In genomic region chr8:120146051-120146450, GRCm38 (mm10) we compare ENCODE assay signal across 25 mouse cellular contexts. TPM values are rescaled to one million over a fixed set of nuclear protein-coding genes. Genes with fewer than 3 reads are reported as not detected.
A peak's percentile ranks its signal among the peaks of the same experiment; 100 is the strongest.
DNase-seq lines count a peak whose midpoint lies in the region; ATAC-seq and TF ChIP-seq lines count a peak whose summit lies in the region.
"Had no signal": no experiment of that assay in that cellular context is flagged by ENCODE, and none has a peak within 500 bp of the region (broad histone marks: within the 10 kb centered on the region; RNA-seq: fewer than 3 reads in every experiment).

No protein-coding gene starts in this region.

- TF ChIP-seq EP300 in lung, postnatal 0 days (IDR thresholded peaks at IDR 0.05), result no peak
- no peak for TF ChIP-seq EP300 in MEL (IDR thresholded peaks at IDR 0.05; ENCODE audit: low read depth in 1 of 2, low read length in 2 of 2)

- TF ChIP-seq RAD21 in MEL (IDR thresholded peaks at IDR 0.05; ENCODE audit: low read depth, low read length), result no peak

- peaks cover 6% of the 10 kb centered on the region; the same call in 1 of the 2 replicates for H3K4me1 ChIP-seq in lung, postnatal 0 days (ENCODE audit: insufficient read depth, low read depth, low read length)
- H3K4me1 ChIP-seq in MEL (ENCODE audit: control insufficient read depth in 1 of 2, insufficient read depth in 2 of 2, low read length in 2 of 2), result no peaks in the 10 kb centered on the region
- H3K4me1 ChIP-seq: embryonic facial prominence, embryonic 13.5 days had no signal

- no peaks in the 10 kb centered on the region for H3K36me3 ChIP-seq in lung, postnatal 0 days (ENCODE audit: insufficient read depth, low read length)
- H3K36me3 ChIP-seq in MEL (ENCODE audit: control insufficient read depth in 1 of 2, insufficient read depth in 2 of 2, low read length in 2 of 2), result no peaks in the 10 kb centered on the region
- H3K36me3 ChIP-seq: embryonic facial prominence, embryonic 13.5 days; embryonic facial prominence, embryonic 15.5 days; forebrain, embryonic 10.5 days; forebrain, embryonic 12.5 days; G1E had no signal

- no peak for DNase-seq in lung, postnatal 0 days (ENCODE audit: low spot score)
- DNase-seq in lung, adult 18-20 months, result no peak
- DNase-seq in MEL (ENCODE audit: low read depth, low spot score) (peak; percentile 12), ZHBTc4 (ENCODE audit: low read depth, low spot score) (peak; percentile 52)
- no peak for DNase-seq in gastrocnemius, adult 18-20 months (ENCODE audit: low spot score)
- no peak for DNase-seq in spleen, postnatal 10 days (ENCODE audit: low spot score in 2 of 2)
- DNase-seq: adrenal gland, adult 2 months; adrenal gland, postnatal 10 days; adrenal gland, postnatal 25 days; cerebellum, adult 11 months; cerebellum, adult 18-20 months; cerebellum, adult 8-10 months; cerebellum, adult 9-11 months; cerebellum, postnatal 36 days; embryo, embryonic 11 days had no signal

- no peaks in the 10 kb centered on the region for H3K9me3 ChIP-seq in lung, postnatal 0 days (ENCODE audit: low read length)
- no peaks in the 10 kb centered on the region for H3K9me3 ChIP-seq in MEL (replicated peaks; ENCODE audit: insufficient read depth, low read length)
- H3K9me3 ChIP-seq: embryonic facial prominence, embryonic 13.5 days; embryonic facial prominence, embryonic 15.5 days; forebrain, embryonic 10.5 days; forebrain, embryonic 12.5 days; G1E had no signal

- WGBS in lung, postnatal 0 days, result 65% methylated on average over 1 of the region's 1 CpGs

- TF ChIP-seq POLR2A in MEL (IDR thresholded peaks at IDR 0.05; ENCODE audit: control insufficient read depth in 1 of 2, insufficient read depth in 1 of 2, low read depth in 1 of 2, low read length in 2 of 2, poor library complexity in 1 of 2), result no peak

- H3K27me3 ChIP-seq in lung, postnatal 0 days (replicated peaks; ENCODE audit: insufficient read depth, low read length), result no peaks in the 10 kb centered on the region
- no peaks in the 10 kb centered on the region for H3K27me3 ChIP-seq in MEL (ENCODE audit: control insufficient read depth in 1 of 2, insufficient read depth in 2 of 2, low read length in 2 of 2)
- H3K27me3 ChIP-seq: embryonic facial prominence, embryonic 13.5 days; embryonic facial prominence, embryonic 15.5 days; forebrain, embryonic 12.5 days had no signal

- no peak overlapping the region for H3K9ac ChIP-seq in lung, postnatal 0 days (replicated peaks; ENCODE audit: low read depth)
- H3K9ac ChIP-seq in MEL (ENCODE audit: control insufficient read depth, low read depth, low read length, poor library complexity, severe bottlenecking), result no peak overlapping the region
- H3K9ac ChIP-seq: embryonic facial prominence, embryonic 13.5 days; embryonic facial prominence, embryonic 15.5 days; forebrain, embryonic 12.5 days had no signal

- H3K79me2 ChIP-seq in MEL (ENCODE audit: control insufficient read depth, insufficient read depth, low read length, poor library complexity), result no peaks in the 10 kb centered on the region

- no peak overlapping the region for H3K4me2 ChIP-seq in lung, postnatal 0 days (replicated peaks; ENCODE audit: low read depth, low read length)
- H3K4me2 ChIP-seq: embryonic facial prominence, embryonic 13.5 days; embryonic facial prominence, embryonic 15.5 days; forebrain, embryonic 12.5 days had no signal

- TF ChIP-seq CTCF in lung, postnatal 0 days (IDR thresholded peaks at IDR 0.05), result no peak
- no peak for TF ChIP-seq CTCF in MEL (IDR thresholded peaks at IDR 0.05 in 2 of 3, conservative IDR thresholded peaks at IDR 0.05 in 1 of 3; ENCODE audit: control insufficient read depth in 1 of 3, insufficient read depth in 1 of 3, low read depth in 2 of 3, low read length in 3 of 3, poor library complexity in 1 of 3, severe bottlenecking in 1 of 3)

- no peak overlapping the region for H3K4me3 ChIP-seq in lung, postnatal 0 days (ENCODE audit: low read depth, low read length)
- H3K4me3 ChIP-seq in MEL (ENCODE audit: control insufficient read depth in 1 of 2, insufficient read depth in 1 of 2, low read depth in 2 of 2, low read length in 2 of 2), result no peak overlapping the region
- H3K4me3 ChIP-seq: embryonic facial prominence, embryonic 13.5 days; embryonic facial prominence, embryonic 15.5 days; erythroblast, embryonic 14.5 days; forebrain, embryonic 10.5 days; forebrain, embryonic 12.5 days had no signal

- ATAC-seq in lung, postnatal 0 days, result no peak
- ATAC-seq: forebrain, embryonic 14.5 days; forebrain, embryonic 16.5 days had no signal

- 0 out of 2 replicates have a peak overlapping the region, but pooled peaks have one; percentile 59 for H3K27ac ChIP-seq in lung, postnatal 0 days (ENCODE audit: low read length)
- H3K27ac ChIP-seq in MEL (ENCODE audit: control insufficient read depth, low read depth, low read length), result no peak overlapping the region
- H3K27ac ChIP-seq: embryonic facial prominence, embryonic 13.5 days; embryonic facial prominence, embryonic 15.5 days had no signal

TF ChIP-seq in MEL, 35 proteins besides CTCF, POLR2A, EP300 and RAD21:
- TF ChIP-seq SIN3A (IDR thresholded peaks at IDR 0.05; ENCODE audit: low read length) (no peak), POLR2AphosphoS5 (IDR thresholded peaks at IDR 0.05; ENCODE audit: borderline replicate concordance, low read depth, low read length) (no peak), TCF12 (IDR thresholded peaks at IDR 0.05; ENCODE audit: low read depth, low read length) (no peak), E2F4 (IDR thresholded peaks at IDR 0.05; ENCODE audit: borderline replicate concordance, low read depth, low read length) (no peak), ZNF384 (IDR thresholded peaks at IDR 0.05; ENCODE audit: low read depth, low read length) (no peak), MYB (IDR thresholded peaks at IDR 0.05; ENCODE audit: low read depth, low read length) (no peak), SMC3 (IDR thresholded peaks at IDR 0.05; ENCODE audit: low read depth, low read length) (no peak)

RNA-seq across cellular contexts. Expression of gene Fam92b, which starts 31.2 kb away (rescaled TPM):
- polyA plus RNA-seq in lung, postnatal 0 days (2015; fragmentation: Nextera tagmentation; extraction: Ambion mirVana), result 3.9 and 6.5 TPM in 2 replicates
- not detected in 2 replicates for total RNA-seq in MEL (2012; rRNA removed)
- not detected for polyA plus RNA-seq in MEL (2012; ENCODE audit: insufficient read depth in 1 of 2, insufficient read length in 2 of 2, low read depth in 1 of 2, low replicate concordance in 2 of 2, missing spikeins in 1 of 2)
- not detected for total RNA-seq in gastrocnemius, adult 18-20 months (2021)
- total RNA-seq: common myeloid progenitor, adult 5-6 weeks; G1E had no signal
- polyA plus RNA-seq: C2C12; erythroblast, embryonic 14.5 days; G1E had no signal

RNA-seq across cellular contexts. Expression of gene 6430548M08Rik, which starts 32.1 kb away (rescaled TPM):
- polyA plus RNA-seq in lung, postnatal 0 days (2015; fragmentation: Nextera tagmentation; extraction: Ambion mirVana), result 16.3 and 16.6 TPM in 2 replicates
- 0.69 and 0.96 TPM in 2 replicates for total RNA-seq in MEL (2012; rRNA removed)
- 1 to 10 TPM in 1 of 2 experiments, not detected in 1; 1.9 TPM for polyA plus RNA-seq in MEL (2012; ENCODE audit: insufficient read depth in 1 of 2, insufficient read length in 2 of 2, low read depth in 1 of 2, low replicate concordance in 2 of 2, missing spikeins in 1 of 2)
- 10 to 100 TPM; 23.3 to 45.0 TPM for total RNA-seq in gastrocnemius, adult 18-20 months (2021)

RNA-seq across cellular contexts. Expression of gene Zdhhc7, which starts 44.8 kb away (rescaled TPM):
- 31.0 and 33.0 TPM in 2 replicates for polyA plus RNA-seq in lung, postnatal 0 days (2015; fragmentation: Nextera tagmentation; extraction: Ambion mirVana)
- total RNA-seq in MEL (2012; rRNA removed), result 36.5 and 54.4 TPM in 2 replicates
- polyA plus RNA-seq in MEL (2012; ENCODE audit: insufficient read depth in 1 of 2, insufficient read length in 2 of 2, low read depth in 1 of 2, low replicate concordance in 2 of 2, missing spikeins in 1 of 2), result 100 to 1,000 TPM in 1 of 2 experiments, 10 to 100 TPM in 1; 51.0 to 126 TPM
- total RNA-seq in gastrocnemius, adult 18-20 months (2021), result 10 to 100 TPM; 20.4 to 24.6 TPM

Comparison
In these comparisons a context has a peak if more than half of its experiments do, and no peak if none do; other contexts are left out.
1. DNase-seq: peak in MEL (single experiment) and ZHBTc4 (single experiment); none in lung, postnatal 0 days (single experiment), lung, adult 18-20 months (0 of 2), gastrocnemius, adult 18-20 months (single experiment) and spleen, postnatal 10 days (0 of 2).
2. RNA of gene 6430548M08Rik, which starts 32.1 kb away (total RNA-seq): 23.3 to 45.0 TPM in gastrocnemius, adult 18-20 months; 0.69 to 0.96 TPM in MEL; every median in the first group is over 10 times any median in the second.